Mouse (Mus musculus): Measurements from ENCODE around the gene Dbp.

DNA sequence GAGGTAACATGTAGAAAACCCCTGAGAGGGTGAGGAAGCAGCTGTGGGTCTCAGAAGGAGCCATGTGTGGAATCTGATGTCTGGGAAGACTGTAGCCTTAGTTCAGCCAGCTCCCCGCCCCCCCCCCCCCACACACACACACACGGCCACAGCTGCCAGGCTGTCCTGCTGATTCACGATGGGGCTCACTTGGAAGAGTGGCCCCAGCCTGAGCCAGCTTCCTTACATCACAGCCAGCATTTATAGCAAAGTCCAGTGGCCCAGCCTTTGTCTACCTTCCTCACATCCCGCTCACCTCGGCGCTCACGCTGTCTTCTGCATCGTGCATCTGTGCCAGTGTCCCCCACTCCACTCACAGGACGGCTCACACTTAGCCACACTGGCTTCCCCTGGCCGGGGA is 44.5 kb downstream of the Dbp start:
- TF ChIP-seq RCOR1 (conservative IDR thresholded peaks at IDR 0.05; ENCODE audit: low read depth, low read length) (no peak), POLR2A (IDR thresholded peaks at IDR 0.05; ENCODE audit: low read depth, low read length) (no peak), ELF1 (IDR thresholded peaks at IDR 0.05; ENCODE audit: low read depth, low read length) (no peak)
